Mouse (Mus musculus): ENCODE results near the gene Cnr1. TPM values are rescaled to one million over a fixed set of nuclear protein-coding genes. Genes with fewer than 3 reads are reported as not detected.

Gene Cnr1
- total and polyA plus RNA-seq, 3 experiments: not detected

GRCm38 (mm10) chr4:33893841-33894240 lies 30.6 kb upstream of the Cnr1 start:
- Histone ChIP-seq H3K36me3 (ENCODE audit: control insufficient read depth in 1 of 2, insufficient read depth in 2 of 2, low read length in 2 of 2) (no peaks in the 10 kb centered on the region), H3K4me3 (ENCODE audit: control insufficient read depth in 1 of 2, insufficient read depth in 1 of 2, low read depth in 2 of 2, low read length in 2 of 2) (no peak overlapping the region)
- TF ChIP-seq MYB (IDR thresholded peaks at IDR 0.05; ENCODE audit: low read depth, low read length) (no peak), MAX (IDR thresholded peaks at IDR 0.05; ENCODE audit: low read length) (no peak), NELFE (IDR thresholded peaks at IDR 0.05; ENCODE audit: low read depth, low read length) (no peak), RCOR1 (IDR thresholded peaks at IDR 0.05; ENCODE audit: low read depth, low read length) (no peak), GATA1 (IDR thresholded peaks at IDR 0.05; ENCODE audit: low read depth, low read length) (no peak), UBTF (IDR thresholded peaks at IDR 0.05; ENCODE audit: borderline replicate concordance, insufficient read depth, low read depth, low read length) (no peak), MYC (IDR thresholded peaks at IDR 0.05; ENCODE audit: low read depth, low read length) (no peak), EP300 (IDR thresholded peaks at IDR 0.05; ENCODE audit: low read depth in 1 of 2, low read length in 2 of 2) (no peak), MAZ (IDR thresholded peaks at IDR 0.05; ENCODE audit: low read depth, low read length) (no peak), ZC3H11A (IDR thresholded peaks at IDR 0.05; ENCODE audit: low read depth, low read length) (no peak), CHD1 (IDR thresholded peaks at IDR 0.05; ENCODE audit: low read depth, low read length) (no peak), JUND (IDR thresholded peaks at IDR 0.05; ENCODE audit: low read depth, low read length) (no peak), NRF1 (IDR thresholded peaks at IDR 0.05; ENCODE audit: insufficient read depth, low read depth, low read length, poor library complexity, severe bottlenecking) (no peak), ZNF384 (IDR thresholded peaks at IDR 0.05; ENCODE audit: low read depth, low read length) (no peak), ELF1 (IDR thresholded peaks at IDR 0.05; ENCODE audit: low read depth, low read length) (no peak), CTCF (IDR thresholded peaks at IDR 0.05 in 2 of 3, conservative IDR thresholded peaks at IDR 0.05 in 1 of 3; ENCODE audit: control insufficient read depth in 1 of 3, insufficient read depth in 1 of 3, low read depth in 2 of 3, low read length in 3 of 3, poor library complexity in 1 of 3, severe bottlenecking in 1 of 3) (no peak)

GRCm38 (mm10) chr4:33895046-33895445 lies 29.3 kb upstream of the Cnr1 start:
- H3K4me3 ChIP-seq (ENCODE audit: control insufficient read depth in 1 of 2, insufficient read depth in 1 of 2, low read depth in 2 of 2, low read length in 2 of 2): no peak overlapping the region
- DNase-seq (ENCODE audit: low read depth, low spot score): no peak
- no peak for TF ChIP-seq E2F4 (IDR thresholded peaks at IDR 0.05; ENCODE audit: borderline replicate concordance, low read depth, low read length)
- TF ChIP-seq TBP (IDR thresholded peaks at IDR 0.05; ENCODE audit: low read depth, low read length): no peak
- no peak for TF ChIP-seq EP300 (IDR thresholded peaks at IDR 0.05; ENCODE audit: low read depth in 1 of 2, low read length in 2 of 2)
- TF ChIP-seq MYC (IDR thresholded peaks at IDR 0.05; ENCODE audit: low read depth, low read length): no peak
- H3K36me3 ChIP-seq (ENCODE audit: control insufficient read depth in 1 of 2, insufficient read depth in 2 of 2, low read length in 2 of 2): no peaks in the 10 kb centered on the region
- no peak overlapping the region for H3K27ac ChIP-seq (ENCODE audit: control insufficient read depth, low read depth, low read length)
- no peaks in the 10 kb centered on the region for H3K79me2 ChIP-seq (ENCODE audit: control insufficient read depth, insufficient read depth, low read length, poor library complexity)
- H3K4me1 ChIP-seq (ENCODE audit: control insufficient read depth in 1 of 2, insufficient read depth in 2 of 2, low read length in 2 of 2): no peaks in the 10 kb centered on the region
- H3K9me3 ChIP-seq (replicated peaks; ENCODE audit: insufficient read depth, low read length): no peaks in the 10 kb centered on the region
- H3K9ac ChIP-seq (ENCODE audit: control insufficient read depth, low read depth, low read length, poor library complexity, severe bottlenecking): no peak overlapping the region
- H3K27me3 ChIP-seq (ENCODE audit: control insufficient read depth in 1 of 2, insufficient read depth in 2 of 2, low read length in 2 of 2): no peaks in the 10 kb centered on the region; a peak in 3 of 4 replicates

More at GRCm38 (mm10) chr4:33893841-33894240, 30.6 kb upstream of the Cnr1 start:
- Histone ChIP-seq H3K27ac (ENCODE audit: control insufficient read depth, low read depth, low read length) (no peak overlapping the region), H3K9me3 (replicated peaks; ENCODE audit: insufficient read depth, low read length) (no peaks in the 10 kb centered on the region), H3K4me1 (ENCODE audit: control insufficient read depth in 1 of 2, insufficient read depth in 2 of 2, low read length in 2 of 2) (no peaks in the 10 kb centered on the region), H3K79me2 (ENCODE audit: control insufficient read depth, insufficient read depth, low read length, poor library complexity) (no peaks in the 10 kb centered on the region), H3K9ac (ENCODE audit: control insufficient read depth, low read depth, low read length, poor library complexity, severe bottlenecking) (no peak overlapping the region), H3K27me3 (ENCODE audit: control insufficient read depth in 1 of 2, insufficient read depth in 2 of 2, low read length in 2 of 2) (no peaks in the 10 kb centered on the region; a peak in 3 of 4 replicates)
- no peak for DNase-seq (ENCODE audit: low read depth, low spot score)
